Mouse (Mus musculus) liver, embryonic 14 days (tissue): ENCODE measurements around the gene Mpl. TPM values are rescaled to one million over a fixed set of nuclear protein-coding genes. Genes with fewer than 3 reads are reported as not detected.

Experiments used
- polyA plus RNA-seq: library from polyadenylated mRNA; depleted of rRNA; stranded (reverse); fragments of >200 nt; gene quantifications from 2 replicates; pipeline ENCODE4 v1.2.3, GENCODE M21; 2012; rRNA removed

The Mpl gene
- polyA plus RNA-seq: 4.6 and 5.2 TPM in 2 replicates

GRCm38 (mm10) chr4:118457345-118457975 is at the start of gene Mpl:
Mpl (minus strand) TSS chr4:118457513.

DNA sequence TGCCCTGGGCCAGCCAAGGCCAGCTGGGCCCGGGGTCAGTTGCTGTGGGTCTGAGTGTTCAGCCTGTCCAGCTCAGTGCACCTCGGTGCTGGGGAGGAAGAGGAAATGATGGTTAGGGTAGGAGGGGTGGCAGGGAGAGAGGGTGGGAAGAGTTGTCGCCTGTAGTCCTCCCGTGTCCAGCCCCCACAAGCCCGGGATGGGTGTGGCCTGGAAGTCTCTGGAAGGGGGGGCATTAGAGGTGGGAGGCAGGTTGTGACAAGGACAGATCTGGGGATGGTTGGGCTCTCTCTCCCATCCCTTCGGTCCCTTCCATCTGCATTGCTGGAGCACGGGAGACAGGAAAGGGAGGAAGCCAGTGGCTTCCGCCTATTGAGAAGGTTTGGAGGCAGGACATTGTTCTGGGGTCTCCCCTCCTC is 32.4 kb upstream of the Mpl start, which contains the start of gene Tie1:
TSS of gene Tie1 (minus strand) at position 345 of the 416 bp plus-strand sequence.

GRCm38 (mm10) chr4:118436820-118437603 is 20.3 kb downstream of the Mpl start, which contains the start of gene Cdc20:
Cdc20 (minus strand) TSS chr4:118437352.

DNA sequence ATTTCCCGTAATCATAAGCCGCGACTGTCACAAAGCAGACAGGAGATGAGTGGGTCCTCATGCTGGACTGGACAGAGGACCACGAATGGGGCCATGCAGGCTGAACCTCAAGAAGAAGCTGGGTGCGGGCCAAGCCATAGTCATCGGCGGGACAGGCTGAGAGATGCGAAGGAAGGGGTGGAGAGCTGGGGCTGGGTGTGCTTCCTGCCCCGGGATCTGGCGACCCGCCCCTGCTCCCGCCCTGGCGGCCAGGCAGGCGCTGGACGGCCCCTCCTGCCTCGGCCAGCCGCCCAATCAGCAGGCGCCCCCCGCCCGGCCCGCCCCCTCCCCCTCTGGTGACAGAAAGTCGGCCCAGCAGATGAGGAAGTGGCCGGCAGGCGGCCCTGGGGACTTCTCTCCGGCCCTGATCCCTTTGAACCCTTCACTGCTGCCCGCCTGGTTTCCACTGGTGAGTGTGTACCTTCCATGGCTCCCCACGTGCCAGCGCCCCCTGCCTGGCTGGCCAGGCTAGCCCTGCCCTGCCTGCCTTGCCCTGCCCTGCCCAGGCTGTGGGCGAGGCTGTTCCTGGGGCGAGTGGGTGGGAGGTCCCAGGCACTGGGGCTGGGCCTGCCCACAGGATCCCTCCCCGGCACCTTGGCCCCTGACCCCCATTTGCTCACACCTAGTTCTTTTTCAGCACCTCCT is 29.4 kb downstream of the Mpl start, which contains the start of gene Elovl1:
TSS of gene Elovl1 (plus strand) at position 326 of the 684 bp plus-strand sequence.

DNA sequence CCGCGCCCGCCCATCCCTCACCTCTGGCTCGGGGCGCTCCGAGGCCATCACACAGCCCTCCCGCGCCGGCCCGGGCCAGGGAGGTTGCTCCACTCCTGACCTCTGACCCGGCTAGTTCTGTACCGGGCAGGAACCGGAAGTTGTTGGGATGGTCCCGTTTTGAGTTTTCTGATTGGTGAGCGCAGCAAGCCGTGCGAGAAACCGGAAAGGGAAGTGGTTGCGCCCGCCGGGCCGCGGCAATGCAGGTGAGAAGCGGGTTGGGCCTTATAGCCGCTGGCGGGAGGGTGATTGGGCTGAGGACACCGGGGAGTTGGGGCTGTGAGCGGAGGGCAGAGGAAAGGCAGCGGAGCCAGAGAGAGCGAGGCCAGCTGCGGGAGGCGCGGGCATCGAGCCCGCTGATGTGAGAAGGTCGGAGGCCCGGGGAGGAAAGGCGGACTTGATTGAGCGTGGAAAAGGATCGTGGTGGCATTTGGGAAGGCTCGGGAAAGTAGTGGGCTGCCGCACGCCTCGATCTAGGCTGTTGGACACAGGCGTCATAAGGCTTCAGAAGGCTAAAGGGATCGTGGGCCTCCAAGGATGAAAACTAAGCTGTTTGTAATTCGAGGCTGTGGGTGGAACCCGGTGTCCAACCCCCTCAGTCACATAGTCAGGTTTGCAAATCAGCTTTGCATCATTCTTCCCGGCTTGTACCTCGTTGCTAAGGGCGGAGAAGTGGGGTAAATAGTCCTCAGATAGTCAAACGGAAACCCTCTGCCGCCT is 48.0 kb downstream of the Mpl start, which contains the start of the genes Szt2 and Med8:
TSS of gene Szt2 (minus strand) at position 132 of the 759 bp plus-strand sequence.
TSS of gene Med8 (plus strand) at position 196 of the 759 bp plus-strand sequence.

Other genes with a start within 250 kb of the Mpl start
- 7.1 and 7.8 TPM in 2 replicates for gene Ptprf, start 166.1 kb downstream of the Mpl start, polyA plus RNA-seq
- 3.8 and 6.2 TPM in 2 replicates for gene Szt2, start 48.2 kb downstream of the Mpl start, polyA plus RNA-seq
- gene Med8, start 48.2 kb downstream of the Mpl start, polyA plus RNA-seq: 52.1 and 57.8 TPM in 2 replicates
- gene Elovl1, start 29.4 kb downstream of the Mpl start, polyA plus RNA-seq: 77.6 and 88.8 TPM in 2 replicates
- 93.7 and 120 TPM in 2 replicates for gene Cdc20, start 20.2 kb downstream of the Mpl start, polyA plus RNA-seq
- 4.7 and 5.5 TPM in 2 replicates for gene Tie1, start 32.5 kb upstream of the Mpl start, polyA plus RNA-seq
- gene 2610528J11Rik, start 69.5 kb upstream of the Mpl start, polyA plus RNA-seq: 3.9 and 5.4 TPM in 2 replicates
- 0.99 and 1.0 TPM in 2 replicates for gene Tmem125, start 86.5 kb upstream of the Mpl start, polyA plus RNA-seq
- gene Cfap57, start 163.3 kb upstream of the Mpl start, polyA plus RNA-seq: 0.53 and 0.67 TPM in 2 replicates
- gene Ebna1bp2, start 163.3 kb upstream of the Mpl start, polyA plus RNA-seq: 60.5 and 62.5 TPM in 2 replicates
- not detected in 2 replicates for gene Olfr62, start 201.4 kb upstream of the Mpl start, polyA plus RNA-seq
- gene Olfr1342, start 235.2 kb upstream of the Mpl start, polyA plus RNA-seq: not detected in 2 replicates
- not detected in 2 replicates for gene Olfr1341, start 246.0 kb upstream of the Mpl start, polyA plus RNA-seq